Mouse (Mus musculus) midbrain, embryonic 16.5 days (tissue): ENCODE measurements around the gene Shank1. TPM values are rescaled to one million over a fixed set of nuclear protein-coding genes. Genes with fewer than 3 reads are reported as not detected.
A peak's percentile ranks its signal among the peaks of the same experiment; 100 is the strongest.

Source experiments
- ATAC-seq: fragments of 200-750 bp; cut with Nextera tagmentation; 2 replicates; pipeline ENCODE4 v1.8.0; 2017; ENCODE audit warnings: moderate TSS enrichment
- H3K27ac ChIP-seq: fragments of 300-500 bp; sonication (generic); 2 replicates; pipeline ENCODE4 v1.5.1; 2014; ENCODE audit warnings: mild to moderate bottlenecking, low read length, mixed read lengths
- H3K27me3 ChIP-seq: fragments of 300-500 bp; sonication (generic); 2 replicates; pipeline ENCODE4 v1.6.1; 2014; ENCODE audit warnings: low read depth, low read length, mixed read lengths; ENCODE audit not compliant: control insufficient read depth, insufficient read depth
- H3K36me3 ChIP-seq: fragments of 300-500 bp; sonication (generic); 2 replicates; pipeline ENCODE4 v1.6.1; 2014; ENCODE audit warnings: mild to moderate bottlenecking, low read length, moderate library complexity, mixed read lengths; ENCODE audit not compliant: control insufficient read depth, insufficient read depth
- H3K4me1 ChIP-seq: fragments of 300-500 bp; sonication (generic); 2 replicates; pipeline ENCODE4 v1.6.1; 2014; ENCODE audit warnings: mild to moderate bottlenecking, low read length, mixed read lengths; ENCODE audit not compliant: control insufficient read depth, insufficient read depth
- H3K4me2 ChIP-seq: fragments of 300-500 bp; sonication (generic); 2 replicates; pipeline ENCODE4 v1.6.1; 2014; ENCODE audit warnings: mild to moderate bottlenecking, low read length, mixed read lengths
- H3K4me3 ChIP-seq: fragments of 300-500 bp; sonication (generic); 2 replicates; pipeline ENCODE4 v1.5.1; 2014; ENCODE audit warnings: low read depth, mild to moderate bottlenecking, low read length, moderate library complexity, mixed read lengths
- H3K9ac ChIP-seq: fragments of 300-500 bp; sonication (generic); 2 replicates; pipeline ENCODE4 v1.6.1; 2014; ENCODE audit warnings: low read depth, low read length, mixed read lengths
- H3K9me3 ChIP-seq: fragments of 300-500 bp; sonication (generic); replicated peaks from 2 replicates; pipeline ENCODE4 v1.6.1; 2014; ENCODE audit warnings: mild to moderate bottlenecking, low read length, mixed read lengths; ENCODE audit not compliant: control insufficient read depth, poor library complexity, severe bottlenecking
- WGBS: fragments of 180-500 bp; shearing (Covaris S2); extraction: QIAGEN DNeasy Blood & Tissue Kit; methylation state at CpG from one replicate; pipeline ENCODE4 v1.1.7; 2014; 5-methylcytosine and 5-hydroxymethylcytosine counted together
- polyA plus RNA-seq: library from polyadenylated mRNA; unstranded; fragments of >200 nt; fragmentation: Nextera tagmentation; extraction: Ambion mirVana; gene quantifications from 2 replicates; pipeline ENCODE4 v1.2.1, GENCODE M21; 2015

The Shank1 gene
- polyA plus RNA-seq, 1 experiment from 2014 or later = 35.6 TPM

- peaks cover 17% of the 10 kb centered on the region for H3K4me1 ChIP-seq
- H3K4me2 ChIP-seq = peak overlapping the region; percentile 91
- no peaks in the 10 kb centered on the region for H3K27me3 ChIP-seq
- peaks cover 12% of the 10 kb centered on the region for H3K36me3 ChIP-seq
- H3K4me3 ChIP-seq = peak overlapping the region; percentile 69
- WGBS = under 1% methylated on average over 36 of the region's 40 CpGs
- no peaks in the 10 kb centered on the region for H3K9me3 ChIP-seq
- H3K27ac ChIP-seq = peak overlapping the region; percentile 77
- peak overlapping the region; percentile 76 for H3K9ac ChIP-seq
- ATAC-seq = peak; percentile 9
These were observed 328 bp downstream of the Shank1 start for GRCm38 (mm10) chr7:44310285-44310877.

- peak; percentile 29 for ATAC-seq
- Histone ChIP-seq H3K36me3 (peaks cover 14% of the 10 kb centered on the region), H3K4me1 (peaks cover 12% of the 10 kb centered on the region), H3K27ac (peak overlapping the region; percentile 77), H3K27me3 (no peaks in the 10 kb centered on the region), H3K9me3 (no peaks in the 10 kb centered on the region), H3K9ac (peak overlapping the region; percentile 76), H3K4me3 (peak overlapping the region; percentile 69), H3K4me2 (peak overlapping the region; percentile 91)
- under 1% methylated on average over 38 of the region's 38 CpGs for WGBS
These were observed 1.0 kb downstream of the Shank1 start for GRCm38 (mm10) chr7:44310878-44311712.

GRCm38 (mm10) chr7:44311713-44312304, 1.8 kb downstream of the Shank1 start:
- Histone ChIP-seq H3K9ac (peak overlapping the region; percentile 76), H3K27ac (peak overlapping the region; percentile 77)
- peak; percentile 1; the same call in 1 of the 2 replicates for ATAC-seq

GRCm38 (mm10) chr7:44312484-44312883, 2.4 kb downstream of the Shank1 start:
- ATAC-seq = no peak
- H3K27ac ChIP-seq = no peak overlapping the region
- peaks cover 12% of the 10 kb centered on the region for H3K4me1 ChIP-seq
- H3K27me3 ChIP-seq = no peaks in the 10 kb centered on the region
- peaks cover 22% of the 10 kb centered on the region for H3K36me3 ChIP-seq
- H3K4me3 ChIP-seq = no peak overlapping the region
- no peak overlapping the region for H3K9ac ChIP-seq
- H3K4me2 ChIP-seq = peak overlapping the region; percentile 91; the same call in 1 of the 2 replicates
- WGBS = 69% methylated on average over 16 of the region's 16 CpGs
- H3K9me3 ChIP-seq = no peaks in the 10 kb centered on the region

More at GRCm38 (mm10) chr7:44311713-44312304, 1.8 kb downstream of the Shank1 start:
- WGBS = 14% methylated on average over 6 of the region's 6 CpGs
- H3K4me3 ChIP-seq = peak overlapping the region; percentile 69
- H3K4me2 ChIP-seq = peak overlapping the region; percentile 91
- no peaks in the 10 kb centered on the region for H3K9me3 ChIP-seq
- H3K4me1 ChIP-seq = peaks cover 12% of the 10 kb centered on the region
- H3K27me3 ChIP-seq = no peaks in the 10 kb centered on the region
- peaks cover 20% of the 10 kb centered on the region for H3K36me3 ChIP-seq

- no peaks in the 10 kb centered on the region for H3K9me3 ChIP-seq
- 34% methylated on average over 4 of the region's 4 CpGs for WGBS
- H3K27me3 ChIP-seq = no peaks in the 10 kb centered on the region
- no peak overlapping the region for H3K9ac ChIP-seq
- H3K4me2 ChIP-seq = no peak overlapping the region
- H3K27ac ChIP-seq = no peak overlapping the region
- peaks cover 49% of the 10 kb centered on the region for H3K36me3 ChIP-seq
- H3K4me1 ChIP-seq = no peaks in the 10 kb centered on the region
- ATAC-seq = no peak
- no peak overlapping the region for H3K4me3 ChIP-seq
These were observed 7.9 kb downstream of the Shank1 start for GRCm38 (mm10) chr7:44317913-44318312.

- 57% methylated on average over 8 of the region's 8 CpGs for WGBS
These were observed 10.8 kb downstream of the Shank1 start for GRCm38 (mm10) chr7:44320886-44321285.

DNA sequence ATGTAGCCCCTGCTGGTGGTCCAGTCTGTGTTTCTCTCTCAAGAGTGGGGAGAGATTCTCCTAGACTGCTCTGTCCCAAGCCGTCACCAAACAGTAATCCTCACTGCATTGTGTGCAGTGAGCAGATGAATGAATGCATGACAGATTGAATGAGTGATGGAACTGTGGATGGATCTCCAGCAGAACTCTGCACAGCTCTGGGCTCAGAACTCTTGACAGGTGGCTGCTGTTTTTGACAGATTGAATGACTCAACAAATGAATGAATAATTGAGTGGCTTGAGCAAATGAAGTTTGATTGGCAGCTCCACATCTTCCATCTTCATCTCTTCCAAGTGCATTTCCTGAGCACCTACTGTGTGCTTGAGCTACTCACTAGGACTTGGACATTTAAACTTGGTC, 12.2 kb downstream of the Shank1 start:
- ATAC-seq = no peak
- no peak overlapping the region for H3K9ac ChIP-seq
- H3K27me3 ChIP-seq = no peaks in the 10 kb centered on the region
- H3K4me2 ChIP-seq = no peak overlapping the region
- H3K9me3 ChIP-seq = no peaks in the 10 kb centered on the region
- no peak overlapping the region for H3K27ac ChIP-seq
- peaks cover 38% of the 10 kb centered on the region for H3K36me3 ChIP-seq
- H3K4me3 ChIP-seq = no peak overlapping the region
- 93% methylated on average over 1 of the region's 1 CpGs for WGBS
- no peaks in the 10 kb centered on the region for H3K4me1 ChIP-seq

More at GRCm38 (mm10) chr7:44320886-44321285, 10.8 kb downstream of the Shank1 start:
- H3K4me2 ChIP-seq = no peak overlapping the region
- no peaks in the 10 kb centered on the region for H3K27me3 ChIP-seq
- H3K27ac ChIP-seq = no peak overlapping the region
- H3K4me1 ChIP-seq = no peaks in the 10 kb centered on the region
- peaks cover 43% of the 10 kb centered on the region for H3K36me3 ChIP-seq
- no peaks in the 10 kb centered on the region for H3K9me3 ChIP-seq
- no peak overlapping the region for H3K4me3 ChIP-seq
- no peak overlapping the region for H3K9ac ChIP-seq
- ATAC-seq = no peak

GRCm38 (mm10) chr7:44326614-44327013, 16.6 kb downstream of the Shank1 start:
- Histone ChIP-seq H3K27me3 (no peaks in the 10 kb centered on the region), H3K9ac (no peak overlapping the region), H3K4me3 (no peak overlapping the region), H3K36me3 (peaks cover 37% of the 10 kb centered on the region), H3K9me3 (no peaks in the 10 kb centered on the region), H3K27ac (no peak overlapping the region), H3K4me1 (no peaks in the 10 kb centered on the region), H3K4me2 (no peak overlapping the region)
- 68% methylated on average over 6 of the region's 6 CpGs for WGBS
- no peak for ATAC-seq

DNA sequence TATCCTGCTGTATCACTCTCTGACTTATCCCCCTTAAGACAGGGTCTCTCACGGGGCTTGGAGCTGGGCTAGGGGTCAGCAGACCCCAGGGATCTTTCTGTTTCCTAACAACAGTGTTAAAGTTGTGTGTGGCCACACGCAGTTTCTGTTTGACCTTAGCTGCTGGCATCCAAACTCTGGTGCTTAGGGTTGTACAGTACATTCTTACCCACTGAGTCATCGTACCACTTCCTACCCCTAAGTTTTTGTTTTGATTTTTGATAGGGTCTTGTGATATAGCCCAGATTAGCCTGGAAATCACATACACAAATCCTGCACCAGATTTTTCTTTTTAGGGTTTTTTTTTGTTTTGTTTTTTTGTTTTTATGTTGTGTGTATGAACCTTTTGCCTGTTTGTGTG, 22.3 kb downstream of the Shank1 start:
- H3K27me3 ChIP-seq = no peaks in the 10 kb centered on the region
- no peak overlapping the region for H3K4me2 ChIP-seq
- H3K4me1 ChIP-seq = peaks cover 8% of the 10 kb centered on the region
- H3K27ac ChIP-seq = no peak overlapping the region
- no peak for ATAC-seq
- peaks cover 17% of the 10 kb centered on the region for H3K36me3 ChIP-seq
- no peak overlapping the region for H3K9ac ChIP-seq
- H3K9me3 ChIP-seq = no peaks in the 10 kb centered on the region
- whole genome bisulfite sequencing = 72% methylated on average over 3 of the region's 3 CpGs
- no peak overlapping the region for H3K4me3 ChIP-seq
